Mouse (Mus musculus) layer of hippocampus, adult 2 months (tissue): ENCODE results near the gene Tsc22d1. TPM values are rescaled to one million over a fixed set of nuclear protein-coding genes. Genes with fewer than 3 reads are reported as not detected.

Experiments
- DNase-seq, 2 experiments: peaks; one replicate each; pipeline ENCODE4 v3.0.0; 2022; ENCODE audit warnings: low spot score in 2 of 2
- H3K27ac ChIP-seq: fragments of 200-600 bp; 2 replicates; pipeline ENCODE4 v1.8.1; 2022
- H3K4me3 ChIP-seq: fragments of 200-600 bp; 2 replicates; pipeline ENCODE4 v1.8.1; 2022; ENCODE audit warnings: mild to moderate bottlenecking
- CTCF ChIP-seq: fragments of 200-600 bp; conservative IDR thresholded peaks from 2 replicates; pipeline ENCODE4 v1.8.1; 2022; ENCODE audit warnings: antibody characterized with exemption, mild to moderate bottlenecking, moderate library complexity
- total RNA-seq, 2 experiments: library from RNA; stranded (reverse); gene quantifications; 2 replicates each; pipeline ENCODE4 v1.2.3; 2021

Tsc22d1 gene
- total RNA-seq, 2 experiments from 2014 or later = 503 to 530 TPM

DNA sequence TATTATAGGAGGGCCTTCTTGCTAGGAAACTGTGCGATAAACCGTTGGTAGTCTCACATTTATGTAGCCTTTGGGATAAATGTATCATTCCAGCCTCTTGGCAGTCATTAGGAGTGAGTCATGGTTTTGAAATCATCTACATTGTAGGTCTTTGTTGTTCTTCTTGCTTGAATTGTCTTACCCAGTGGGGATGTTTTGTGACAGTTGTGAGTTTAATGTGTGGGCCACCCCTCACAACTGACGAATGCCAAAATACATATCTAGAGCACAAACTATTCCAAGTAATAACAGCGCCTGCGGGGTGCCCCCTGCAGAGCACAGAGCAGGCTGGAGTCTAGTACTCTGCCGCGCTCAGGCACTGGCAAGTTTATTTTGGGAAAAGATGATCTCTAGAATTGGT lies 40.4 kb downstream of the Tsc22d1 start:
- TF ChIP-seq CTCF = no peak
- H3K27ac ChIP-seq = no peak overlapping the region
- DNase-seq = no peak
- H3K4me3 ChIP-seq = no peak overlapping the region

DNA sequence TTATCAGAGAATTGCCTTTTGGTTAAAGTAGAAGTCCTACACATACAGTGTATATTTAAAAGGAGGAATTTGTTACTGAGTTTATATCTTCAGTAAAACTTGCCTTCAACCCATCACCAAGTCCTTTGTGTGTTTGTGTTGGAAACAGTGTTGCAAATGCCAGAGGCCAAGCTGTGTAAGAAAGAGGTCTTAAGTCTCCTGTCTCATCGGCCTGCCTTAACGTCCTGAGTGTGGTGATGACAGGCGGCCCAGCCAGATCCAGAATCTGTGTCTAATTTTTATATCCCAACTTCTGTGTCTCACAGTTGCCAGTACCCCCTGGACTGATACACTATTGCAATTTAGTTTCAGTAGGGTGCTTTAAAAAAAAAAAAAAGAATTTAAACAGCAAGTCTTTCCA lies 42.9 kb downstream of the Tsc22d1 start:
- Histone ChIP-seq H3K4me3 (no peak overlapping the region), H3K27ac (no peak overlapping the region)
- DNase-seq = no peak
- TF ChIP-seq CTCF = no peak

DNA sequence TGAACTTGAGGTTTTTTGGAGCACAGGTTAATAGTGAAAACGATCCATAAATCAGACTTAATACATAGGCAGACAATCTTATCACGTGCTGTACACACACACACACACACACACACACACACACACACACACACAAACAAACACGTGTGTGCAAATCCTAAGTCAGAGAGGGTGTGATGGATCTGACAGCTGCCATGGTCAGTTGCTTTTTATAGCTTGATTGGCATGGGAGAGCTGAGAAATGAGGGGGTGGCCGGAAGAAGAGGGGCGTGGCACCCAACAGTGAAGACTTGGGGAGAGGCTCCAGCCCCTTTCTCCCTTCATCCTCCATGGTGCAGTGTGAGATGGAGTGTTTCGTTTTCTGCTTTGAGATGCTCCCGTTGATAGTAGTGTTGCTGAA lies 45.4 kb downstream of the Tsc22d1 start:
- Histone ChIP-seq H3K4me3 (no peak overlapping the region), H3K27ac (no peak overlapping the region)
- no peak for DNase-seq
- TF ChIP-seq CTCF = no peak

DNA sequence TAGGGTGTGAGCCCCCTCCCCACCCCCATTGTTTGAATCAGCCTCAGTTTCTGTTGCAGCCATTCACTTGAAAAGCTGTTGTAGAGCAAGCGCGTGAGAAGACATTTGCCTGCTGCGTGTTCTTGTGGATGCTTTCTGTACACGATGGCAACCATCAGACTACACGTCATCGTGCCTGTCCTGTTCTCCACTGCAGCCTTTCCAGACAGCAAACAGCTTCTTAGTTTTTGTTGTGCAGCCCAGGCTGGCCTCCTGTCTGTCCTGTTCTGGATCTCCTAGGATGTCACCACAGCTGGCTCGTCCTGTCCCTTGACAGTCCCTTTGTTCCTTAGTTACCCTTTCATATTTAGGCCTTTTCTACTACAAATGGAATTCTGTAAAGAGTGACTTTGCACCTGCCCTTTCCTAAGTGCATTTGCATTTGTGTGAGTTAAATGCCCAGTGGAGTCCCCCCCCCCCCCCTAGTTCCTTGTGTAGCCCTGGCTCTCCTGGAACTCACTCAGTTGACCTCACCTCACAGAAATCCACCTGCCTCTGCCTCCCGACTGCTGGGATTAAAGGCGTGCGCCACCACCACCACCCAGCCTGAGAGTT lies 46.5 kb downstream of the Tsc22d1 start:
- no peak overlapping the region for H3K4me3 ChIP-seq
- no peak for TF ChIP-seq CTCF
- no peak for DNase-seq
- H3K27ac ChIP-seq = no peak overlapping the region

DNA sequence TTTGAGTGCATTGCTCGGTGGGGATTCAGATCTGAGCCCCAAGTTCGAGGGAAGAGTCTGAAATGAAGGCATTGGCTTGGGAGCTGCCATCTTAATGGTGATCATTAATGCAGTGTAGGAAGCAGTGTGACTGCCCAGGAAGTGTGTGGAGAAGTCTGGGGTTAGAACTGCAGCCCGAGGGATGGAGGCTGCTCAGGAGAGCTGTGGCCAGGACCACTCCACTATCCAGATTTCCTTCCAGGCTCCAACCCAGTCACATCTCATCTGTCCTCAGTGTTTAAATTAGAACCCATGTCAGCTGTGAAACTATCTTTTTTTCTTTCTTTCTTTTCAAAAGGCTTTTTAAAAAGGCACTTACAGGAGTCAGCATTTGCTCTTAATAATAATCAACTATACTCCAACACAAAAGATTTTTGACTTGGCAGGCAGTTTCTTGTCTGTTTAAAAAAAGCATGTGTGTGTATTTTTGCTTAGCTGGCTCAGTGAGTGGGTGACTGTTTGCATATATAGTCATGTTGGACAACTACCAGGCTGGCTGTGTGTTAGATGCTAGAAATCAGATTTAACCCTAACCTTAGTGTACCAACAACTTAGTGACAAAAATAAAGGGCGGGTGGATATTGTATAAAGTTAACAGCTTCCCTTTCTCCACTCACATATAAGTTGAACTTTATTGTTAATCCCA lies 48.8 kb downstream of the Tsc22d1 start:
- TF ChIP-seq CTCF = no peak

DNA sequence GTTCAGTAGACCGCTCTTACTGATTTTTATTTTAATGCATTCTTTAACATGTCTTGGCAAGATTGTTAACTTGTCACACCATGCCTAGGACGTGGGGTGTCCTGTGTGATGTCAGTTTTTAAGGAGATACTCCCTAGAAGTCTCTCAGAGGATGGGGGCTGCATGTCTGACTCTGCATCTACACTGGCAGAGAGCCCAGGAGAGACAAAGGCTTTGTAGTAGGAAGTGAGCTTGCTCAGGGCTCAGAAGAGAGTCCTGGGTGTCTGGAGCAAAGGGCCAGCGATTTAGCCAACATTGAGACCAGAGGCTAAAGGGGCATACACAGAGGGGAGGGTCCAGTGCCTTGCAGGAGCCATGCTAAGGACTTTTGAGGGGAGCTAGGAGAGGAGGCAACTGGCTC lies 50.2 kb downstream of the Tsc22d1 start:
- no peak for DNase-seq
- no peak for TF ChIP-seq CTCF
- Histone ChIP-seq H3K4me3 (no peak overlapping the region), H3K27ac (no peak overlapping the region)

More for the DNA sequence above, 48.8 kb downstream of the Tsc22d1 start:
- DNase-seq = no peak
- Histone ChIP-seq H3K27ac (no peak overlapping the region), H3K4me3 (no peak overlapping the region)

DNA sequence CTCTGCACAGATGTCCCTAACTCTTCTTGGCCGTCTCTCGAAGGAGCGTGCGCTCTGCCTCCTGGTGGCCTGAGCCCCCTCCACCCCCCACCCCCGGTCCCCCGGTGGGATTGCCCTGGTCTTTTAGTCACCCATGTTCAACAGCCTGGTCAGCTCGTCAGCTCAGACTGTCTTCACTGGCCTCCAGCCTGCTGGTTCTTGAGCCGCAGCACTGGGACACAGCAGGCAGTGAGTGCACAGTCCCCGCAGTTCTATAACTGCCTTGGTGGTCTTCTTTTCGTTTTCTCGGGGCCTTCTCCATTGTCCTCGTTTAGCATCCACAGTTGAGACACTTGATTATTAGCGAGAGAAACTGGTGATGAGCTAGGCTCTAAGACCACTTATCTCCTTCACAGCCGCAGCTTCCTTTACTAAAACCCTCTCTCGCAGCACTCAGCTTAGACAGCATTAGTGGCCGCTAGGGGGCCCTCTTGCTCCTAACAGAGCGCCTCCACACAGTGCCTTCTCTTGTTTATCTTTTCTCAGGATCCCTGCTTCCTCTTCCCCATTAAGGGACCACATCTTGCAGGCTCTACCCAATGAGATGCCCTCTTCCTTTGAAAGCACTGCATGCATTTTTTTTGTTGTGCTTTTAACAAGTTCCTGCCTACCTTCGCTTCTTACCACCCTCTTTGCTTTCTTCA lies 52.0 kb downstream of the Tsc22d1 start:
- DNase-seq = peak; percentile 62 to 76
- no peak overlapping the region for H3K27ac ChIP-seq
- H3K4me3 ChIP-seq = no peak overlapping the region
- TF ChIP-seq CTCF = peak; percentile 85

DNA sequence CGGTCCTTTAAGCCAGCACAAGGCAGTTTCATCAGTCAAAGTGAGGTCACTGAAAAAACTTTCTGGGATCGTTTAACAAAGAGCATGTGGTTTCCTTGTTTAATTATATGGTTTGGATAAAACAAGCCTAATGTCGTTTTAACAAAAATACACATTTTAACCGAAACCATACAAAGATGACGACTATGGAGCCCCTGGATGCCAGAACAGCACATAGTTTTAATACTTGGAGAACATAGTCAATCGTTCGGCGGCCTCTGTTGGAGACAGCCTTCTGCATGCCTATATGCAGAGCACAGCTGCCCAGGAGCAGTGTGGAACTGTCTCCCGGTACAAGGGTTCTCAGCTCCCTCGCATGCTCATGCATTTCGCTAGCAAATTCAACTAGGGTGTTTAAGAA lies 53.2 kb downstream of the Tsc22d1 start:
- no peak overlapping the region for H3K27ac ChIP-seq
- no peak for DNase-seq
- no peak for TF ChIP-seq CTCF
- no peak overlapping the region for H3K4me3 ChIP-seq

DNA sequence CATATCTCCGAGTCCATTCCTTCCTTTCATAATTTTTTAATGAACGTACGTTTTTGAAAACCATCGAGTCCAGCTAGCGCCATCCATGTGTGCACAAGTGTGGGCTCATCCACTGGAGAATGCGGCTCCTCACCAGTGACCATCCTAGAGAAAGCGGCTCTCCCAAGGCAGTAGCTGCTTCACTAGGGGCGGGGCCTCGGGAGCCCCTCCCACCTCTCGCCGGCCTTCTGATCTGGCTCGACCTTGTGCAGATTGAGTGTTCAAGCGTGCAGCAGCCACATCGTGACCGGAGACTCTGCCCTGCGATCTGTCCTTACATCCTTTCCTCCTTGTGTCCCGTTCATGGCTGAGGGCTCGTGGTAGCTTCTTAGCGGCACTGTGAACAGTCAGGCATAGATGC lies 56.5 kb downstream of the Tsc22d1 start:
- DNase-seq = no peak
- TF ChIP-seq CTCF = no peak
- Histone ChIP-seq H3K27ac (no peak overlapping the region), H3K4me3 (no peak overlapping the region)

DNA sequence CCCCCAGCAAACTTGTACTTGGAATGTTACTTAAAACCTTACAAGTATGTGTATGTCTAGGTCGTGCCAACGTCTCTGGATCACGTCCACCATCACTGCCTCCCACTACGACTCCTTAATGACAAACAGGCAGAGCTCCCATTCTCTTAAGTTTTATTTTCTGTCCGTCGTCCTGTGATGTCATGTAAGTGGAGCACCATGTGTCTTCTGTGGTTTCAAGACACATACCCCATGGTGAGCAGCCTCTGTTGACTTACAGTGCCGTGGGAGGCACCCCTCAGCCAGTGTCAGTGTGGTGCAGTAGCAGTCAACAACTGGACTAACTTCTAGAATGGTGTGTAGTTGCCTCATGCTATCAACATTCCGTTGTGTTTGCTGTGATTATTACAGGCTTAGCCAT lies 57.7 kb downstream of the Tsc22d1 start:
- TF ChIP-seq CTCF = no peak
- Histone ChIP-seq H3K27ac (no peak overlapping the region), H3K4me3 (no peak overlapping the region)
- DNase-seq = no peak

DNA sequence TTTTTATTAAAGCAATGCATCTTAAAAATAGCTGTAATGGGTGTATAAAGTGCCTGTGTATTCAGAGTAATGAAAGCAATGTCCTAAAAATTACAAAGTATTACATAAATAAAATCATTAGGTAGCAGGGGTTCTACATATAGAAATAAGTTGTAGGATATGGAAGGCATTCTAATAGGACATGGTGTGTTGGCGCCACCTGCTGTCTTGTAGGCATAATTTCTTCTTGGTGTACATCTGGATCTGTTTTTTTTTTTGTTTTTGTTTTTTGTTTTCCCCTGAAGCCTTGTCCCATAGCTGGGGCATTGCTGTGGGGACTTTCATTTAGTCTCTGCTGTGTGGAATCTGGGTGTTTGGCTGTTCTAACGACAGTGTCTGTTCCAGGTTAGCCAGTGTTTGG lies 58.6 kb downstream of the Tsc22d1 start:
- Histone ChIP-seq H3K27ac (no peak overlapping the region), H3K4me3 (no peak overlapping the region)
- peak; percentile 88 for TF ChIP-seq CTCF
- peak in 1 of 2 experiments; percentile 58 for DNase-seq

DNA sequence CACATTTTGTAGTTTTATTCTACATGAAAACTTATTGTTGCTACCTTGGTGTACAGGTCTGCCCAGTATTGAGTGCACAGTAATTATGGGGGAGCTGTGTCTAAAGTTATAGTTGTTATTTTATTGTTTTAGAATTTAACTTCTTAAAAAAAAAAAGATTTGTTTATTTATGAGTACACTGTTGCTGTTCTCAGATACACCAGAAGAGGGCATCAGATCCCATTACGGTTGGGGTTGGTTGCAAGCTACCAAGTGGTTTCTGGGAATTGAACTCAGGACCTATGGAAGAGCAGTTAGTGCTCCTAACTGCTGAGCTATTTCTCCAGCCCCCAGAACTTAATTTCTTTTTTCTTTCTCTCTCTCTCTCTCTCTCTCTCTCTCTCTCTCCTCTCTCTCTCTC lies 59.4 kb downstream of the Tsc22d1 start:
- no peak for DNase-seq
- TF ChIP-seq CTCF = peak; percentile 77
- Histone ChIP-seq H3K27ac (no peak overlapping the region), H3K4me3 (no peak overlapping the region)

DNA sequence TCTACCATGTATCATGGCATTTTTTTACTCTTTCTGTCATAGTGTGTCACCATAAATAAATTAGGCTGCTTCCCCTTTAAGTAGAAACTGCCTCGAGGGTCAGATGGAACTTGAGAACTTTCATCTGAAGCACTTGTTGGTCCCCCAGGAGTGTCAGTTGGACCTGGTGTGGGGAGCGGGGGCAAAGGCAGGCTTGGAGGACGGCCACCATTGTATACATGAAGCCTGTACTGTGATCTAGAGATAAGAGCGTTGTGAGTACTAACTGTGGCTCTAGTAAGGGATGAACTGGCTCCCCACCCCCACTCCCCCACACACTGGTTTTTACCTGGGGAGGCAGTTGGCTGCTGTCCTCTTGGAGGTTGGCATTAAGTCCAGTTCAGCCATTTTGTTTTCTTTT lies 62.0 kb downstream of the Tsc22d1 start:
- DNase-seq = no peak
- Histone ChIP-seq H3K4me3 (no peak overlapping the region), H3K27ac (no peak overlapping the region)
- no peak for TF ChIP-seq CTCF

DNA sequence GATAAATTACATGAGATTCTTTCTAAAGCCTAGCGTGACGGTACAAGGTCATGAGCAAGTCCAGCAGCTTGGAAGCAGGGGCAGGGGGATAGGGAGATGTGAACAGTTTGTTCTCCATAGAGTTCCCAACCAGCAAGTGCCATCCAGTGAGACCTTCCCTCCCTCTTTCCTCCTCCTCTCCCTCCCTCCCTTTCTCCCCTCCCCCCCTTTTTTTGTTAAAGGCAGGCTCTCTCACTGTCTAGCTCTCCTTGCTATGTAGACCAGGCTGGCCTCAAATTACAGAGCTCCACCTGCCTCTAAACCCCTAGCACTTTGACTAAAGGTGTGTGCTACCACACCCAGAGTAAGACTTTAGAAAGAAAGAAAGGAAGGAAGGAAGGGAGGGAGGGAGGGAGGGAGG lies 63.3 kb downstream of the Tsc22d1 start:
- DNase-seq = no peak
- Histone ChIP-seq H3K27ac (no peak overlapping the region), H3K4me3 (no peak overlapping the region)
- no peak for TF ChIP-seq CTCF
